Mouse (Mus musculus) thymus, postnatal 4 days (tissue): ENCODE results near the gene H2afy.

ENCODE experiments used
- DNase-seq: peaks from one replicate; pipeline ENCODE4 v3.0.0; 2021

The H2afy gene

DNA sequence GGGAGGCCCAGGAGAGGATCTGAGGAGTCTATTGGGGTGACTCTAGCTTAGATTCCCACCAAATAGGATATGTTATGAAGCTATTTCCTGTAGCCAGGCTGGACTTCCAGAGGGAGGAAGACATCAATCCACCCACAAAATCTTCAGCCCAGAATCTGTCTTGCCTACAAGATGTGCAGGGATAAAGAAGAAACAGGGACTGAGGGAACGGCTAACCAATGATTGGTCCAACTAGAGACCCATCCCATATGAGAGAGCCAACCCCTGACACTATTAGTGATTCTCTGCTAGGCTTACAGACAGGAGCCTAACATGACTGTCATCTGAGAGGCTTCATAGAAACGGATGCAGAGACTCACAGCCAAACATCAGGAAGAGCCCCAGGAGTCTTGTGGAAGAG lies 7.9 kb upstream of the H2afy start:
- no peak for DNase-seq

DNA sequence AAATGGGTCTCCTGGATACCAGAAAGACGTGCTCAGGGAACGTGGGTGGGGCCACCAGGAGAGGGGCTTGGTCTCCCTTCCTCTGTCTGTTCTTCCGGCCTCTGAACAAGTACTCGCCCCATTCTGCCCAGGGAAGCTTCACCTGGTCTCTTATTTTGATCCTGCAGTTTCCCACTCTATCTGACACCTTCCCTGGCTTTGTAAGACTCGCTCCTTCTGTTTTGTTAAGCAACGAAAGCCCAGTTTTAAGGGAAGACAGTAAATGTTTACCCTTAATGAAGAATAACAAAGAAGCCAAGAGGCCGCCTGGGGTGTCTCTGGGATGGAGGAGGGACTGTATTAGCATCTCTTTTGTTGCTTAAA lies 7.0 kb upstream of the H2afy start:
- DNase-seq: no peak

- no peak for DNase-seq
Observed at GRCm38 (mm10) chr13:56142382-56143150, 6.4 kb upstream of the H2afy start.

DNA sequence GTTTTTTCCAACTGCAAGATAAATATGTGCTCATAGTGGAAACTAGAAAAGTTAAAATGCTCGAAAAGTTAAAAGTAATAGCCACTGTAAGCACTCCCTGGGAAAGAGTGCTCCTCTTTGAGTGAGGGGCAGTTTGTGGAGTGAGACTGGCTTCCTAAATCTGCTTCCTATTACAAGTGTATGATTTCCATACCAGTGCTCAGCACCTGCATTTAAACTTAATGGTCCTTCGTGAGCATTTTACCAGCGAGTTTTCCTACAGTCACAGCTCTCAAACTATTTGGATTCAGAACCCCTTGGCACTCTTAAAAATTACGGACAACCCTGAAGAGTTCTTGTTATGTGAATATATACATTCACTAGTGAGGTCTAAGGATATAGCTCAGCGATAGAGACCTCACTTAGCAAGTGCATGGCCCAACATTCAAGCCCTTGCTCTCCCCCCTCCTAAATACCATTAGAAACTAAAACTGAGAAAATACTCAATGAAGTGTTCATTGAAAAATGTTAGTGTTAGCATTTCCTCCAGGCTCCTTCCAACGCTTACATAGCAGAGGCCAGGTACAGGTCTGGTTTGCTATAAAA lies 3.1 kb upstream of the H2afy start:
- DNase-seq: no peak

DNA sequence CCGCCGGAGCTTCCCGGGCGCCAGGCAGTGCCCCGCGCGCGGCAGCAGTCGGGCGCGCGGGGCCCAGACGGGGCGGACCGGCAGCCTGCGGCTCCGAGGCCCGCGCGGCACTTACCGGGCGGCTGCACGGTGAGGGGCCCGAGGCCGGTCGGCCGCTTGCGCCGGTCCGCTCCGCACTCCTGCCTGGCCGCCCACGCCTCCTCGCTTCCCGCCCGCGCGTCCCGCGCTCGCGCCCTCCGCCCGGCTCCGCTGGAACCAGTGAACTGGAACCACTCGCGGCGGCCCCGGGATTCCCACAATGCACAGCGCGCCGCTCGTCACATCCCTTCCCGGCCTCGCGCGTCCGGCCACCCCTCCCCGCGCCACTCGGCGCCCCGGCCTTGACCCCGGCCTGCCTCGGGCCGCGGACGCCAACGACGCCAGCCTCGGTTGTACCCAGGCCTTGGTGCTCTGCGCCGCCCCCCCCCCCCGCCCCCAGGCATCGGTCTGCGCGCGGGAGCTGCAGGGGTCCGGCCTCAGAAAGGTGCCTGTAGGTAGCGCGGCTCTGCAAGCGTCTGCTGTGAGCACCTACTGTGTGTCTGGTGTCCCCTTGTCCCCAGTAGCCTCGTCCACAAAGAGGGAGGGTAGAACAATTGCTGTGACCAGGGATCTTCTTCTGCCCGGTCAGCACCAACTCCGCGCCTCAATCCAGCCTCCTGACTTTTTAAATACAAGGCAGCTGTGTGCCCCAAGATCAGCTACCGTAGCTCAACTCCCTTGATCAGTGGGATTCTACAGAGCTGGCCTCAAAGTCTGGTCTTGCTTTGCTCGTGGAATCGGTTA lies 719 bp downstream of the H2afy start:
- DNase-seq: peak; percentile 91

- DNase-seq: peak; percentile 71
Observed at GRCm38 (mm10) chr13:56134631-56135181, 1.5 kb downstream of the H2afy start.

GRCm38 (mm10) chr13:56134031-56134430 lies 2.1 kb downstream of the H2afy start:
- no peak for DNase-seq

DNA sequence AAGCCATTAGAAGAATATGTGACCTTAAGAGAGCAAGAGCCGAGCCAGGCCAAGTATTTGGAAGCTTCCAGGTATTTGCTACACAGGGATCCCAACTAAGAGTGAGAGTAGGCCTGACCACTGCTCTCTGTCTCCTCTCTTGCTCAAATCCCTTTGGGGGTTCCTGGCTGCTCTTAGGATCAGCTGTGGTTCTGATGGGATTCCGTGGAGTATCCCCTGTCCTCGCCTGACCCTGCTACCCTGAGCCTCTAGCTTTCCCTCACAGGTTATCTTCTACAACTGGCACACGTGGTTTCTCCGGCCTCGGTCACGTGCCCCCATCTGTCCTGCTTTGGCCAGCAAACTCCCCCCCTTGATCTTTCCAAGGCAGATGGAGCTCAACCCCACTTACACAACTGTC lies 3.2 kb downstream of the H2afy start:
- DNase-seq: no peak

GRCm38 (mm10) chr13:56132326-56132936 lies 3.7 kb downstream of the H2afy start:
- DNase-seq: peak; percentile 64

DNA sequence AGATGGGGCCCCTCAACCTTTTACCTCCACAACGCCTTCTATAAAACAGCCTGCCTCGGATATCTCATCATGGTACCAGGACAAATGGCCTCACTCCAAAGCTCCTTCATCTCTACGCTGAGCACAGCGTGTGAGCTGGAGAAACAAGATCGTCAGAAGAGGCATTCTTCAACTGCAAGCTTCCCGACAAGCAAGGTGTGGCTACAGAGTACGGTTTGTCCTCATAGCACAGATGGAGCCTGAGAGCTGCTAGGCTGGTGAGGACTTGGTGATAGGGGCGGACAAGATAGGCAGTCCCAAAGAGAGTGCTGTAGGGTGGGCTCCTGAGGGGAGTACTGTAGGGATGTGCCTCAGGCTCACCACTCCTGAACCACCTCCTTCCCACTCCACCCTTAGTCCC lies 5.6 kb downstream of the H2afy start:
- DNase-seq: peak; percentile 50

DNA sequence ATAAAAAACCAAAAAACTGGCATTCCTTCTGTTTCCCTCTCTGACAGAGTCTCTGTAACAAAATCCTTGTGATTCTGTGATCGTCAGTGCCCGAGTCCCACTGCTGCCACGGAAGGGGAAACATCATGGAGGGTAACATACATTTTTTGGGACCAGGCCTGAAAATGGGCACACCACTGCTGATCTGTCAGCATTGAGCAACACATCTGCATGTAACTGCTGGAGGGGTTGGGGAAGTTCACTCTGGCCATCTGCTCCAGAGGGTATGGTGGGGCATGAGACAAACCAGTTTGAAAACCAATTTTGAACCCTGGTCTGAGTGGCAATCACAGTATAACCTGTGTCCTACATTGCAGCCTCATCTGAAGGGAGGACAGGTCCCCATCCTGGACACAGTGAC lies 6.6 kb downstream of the H2afy start:
- no peak for DNase-seq

DNA sequence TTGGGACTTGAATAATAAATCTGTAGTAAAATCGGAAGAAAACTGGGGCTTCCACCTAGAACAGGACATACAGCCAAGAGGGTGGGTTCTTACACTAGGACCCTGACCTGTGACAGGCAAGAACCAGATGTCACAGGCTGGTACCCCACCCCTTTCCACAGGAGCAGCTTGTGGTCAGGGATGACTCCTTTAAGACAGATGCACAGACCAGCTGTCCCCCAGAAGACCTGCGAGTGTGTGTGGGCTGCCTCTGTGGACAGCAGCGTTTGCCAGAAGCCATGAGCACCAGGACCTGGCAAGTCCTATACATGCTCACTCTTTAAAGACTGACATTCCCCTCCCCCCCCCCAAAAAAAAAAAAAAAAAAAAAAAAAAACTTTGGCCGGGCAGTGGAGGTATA lies 7.1 kb downstream of the H2afy start:
- DNase-seq: no peak

DNA sequence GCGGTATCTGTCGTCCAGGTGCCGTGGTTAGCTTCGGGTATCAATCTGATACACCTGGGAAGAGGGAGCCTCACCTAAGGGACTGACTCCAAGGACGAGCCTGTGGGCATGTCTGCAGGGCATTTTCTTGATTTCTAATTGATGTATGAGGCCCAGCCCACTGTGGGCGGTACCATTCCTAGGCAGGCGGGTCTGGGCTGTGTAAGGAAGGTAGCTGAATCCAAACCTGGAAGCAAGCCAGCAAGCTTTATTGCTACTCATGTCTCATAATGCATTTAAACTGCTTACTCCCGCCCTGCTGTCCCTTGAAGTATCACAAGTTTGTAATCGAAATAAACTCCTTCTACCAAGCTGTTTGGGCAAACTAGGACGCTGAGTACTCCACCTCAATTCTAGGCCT lies 10.5 kb downstream of the H2afy start:
- no peak for DNase-seq

- no peak for DNase-seq
Observed at GRCm38 (mm10) chr13:56123075-56123474, 13.1 kb downstream of the H2afy start.

- DNase-seq: no peak
Observed at GRCm38 (mm10) chr13:56117991-56118765, 18.0 kb downstream of the H2afy start.

DNA sequence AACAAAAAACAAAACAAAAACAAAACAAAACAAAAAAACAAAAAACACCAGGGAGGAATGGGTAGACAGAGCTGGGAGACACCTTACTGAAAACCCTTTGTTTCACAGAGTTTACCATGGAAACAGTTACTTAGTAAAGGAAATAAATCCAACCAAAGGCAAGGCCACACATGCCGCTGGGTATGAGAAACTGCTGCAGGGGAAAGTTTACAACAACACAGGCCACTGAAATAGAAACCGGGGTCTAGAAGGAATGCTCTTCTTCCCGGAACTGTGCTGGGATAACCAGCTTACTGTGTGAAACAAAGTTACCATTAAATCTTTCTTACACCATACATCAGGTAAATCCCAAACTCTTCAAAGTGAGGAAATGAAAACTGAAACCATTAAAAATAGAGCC lies 20.3 kb downstream of the H2afy start:
- DNase-seq: no peak

- DNase-seq: no peak
Observed at GRCm38 (mm10) chr13:56115386-56115785, 20.8 kb downstream of the H2afy start.

DNA sequence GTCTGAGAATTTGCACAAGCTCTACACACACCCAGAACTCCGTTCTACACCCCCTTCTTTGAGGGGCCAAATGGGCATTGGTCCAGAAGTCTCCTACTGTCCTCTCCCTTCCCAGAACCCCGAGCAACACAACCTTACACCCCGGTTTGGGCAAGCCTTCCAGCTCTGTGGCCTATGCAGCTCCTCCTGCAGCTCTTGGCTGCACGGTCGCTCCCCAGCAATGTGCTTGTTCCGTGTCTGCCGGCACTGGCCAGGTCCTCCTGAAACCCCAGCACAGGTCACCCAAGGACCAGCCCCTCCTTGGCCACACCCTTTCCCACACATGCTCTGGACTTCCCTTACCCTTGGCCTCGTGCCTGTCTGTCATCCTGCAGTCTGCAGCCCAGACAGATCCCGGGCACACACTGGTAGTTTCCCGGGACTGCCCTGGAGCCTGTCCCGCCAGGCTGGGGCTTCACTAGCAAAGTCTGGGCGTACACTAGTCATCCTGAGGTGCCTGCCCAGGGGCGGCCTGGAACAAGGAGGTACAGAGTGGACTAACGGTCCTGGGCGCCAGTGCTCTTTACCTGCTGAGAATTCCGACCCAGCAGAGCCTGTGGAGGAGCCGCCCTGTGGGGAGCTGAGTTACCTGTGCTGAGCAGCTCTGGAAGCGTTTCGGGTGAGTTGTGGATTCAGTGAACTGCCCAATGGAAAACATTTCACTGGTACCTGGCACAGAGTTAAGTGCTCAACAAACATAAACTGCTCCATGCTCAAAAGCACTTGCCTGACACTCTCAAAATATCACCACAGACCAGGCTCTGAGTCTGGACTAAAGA lies 22.5 kb downstream of the H2afy start:
- no peak for DNase-seq

- DNase-seq: no peak
Observed at GRCm38 (mm10) chr13:56112980-56113379, 23.2 kb downstream of the H2afy start.

DNA sequence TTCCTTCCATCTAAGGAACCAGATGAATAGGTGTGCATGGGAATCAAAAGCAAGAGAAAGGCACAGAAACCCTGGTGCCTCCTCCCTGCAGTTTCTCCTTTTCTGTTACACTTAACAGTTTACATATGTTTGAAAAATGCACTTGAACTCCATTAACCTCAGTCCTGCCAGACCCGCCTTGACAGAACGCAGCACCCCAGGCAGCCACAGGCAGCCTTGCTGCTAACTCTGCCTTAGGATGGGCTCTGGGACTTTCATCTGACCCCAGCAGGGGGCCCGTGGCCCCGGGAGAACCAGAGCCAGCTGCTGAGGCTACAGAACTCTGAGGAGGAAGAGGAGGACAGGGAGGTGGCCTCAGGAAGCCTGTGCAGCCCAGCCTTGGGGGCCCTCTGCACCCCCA lies 23.7 kb downstream of the H2afy start:
- peak; percentile 44 for DNase-seq

DNA sequence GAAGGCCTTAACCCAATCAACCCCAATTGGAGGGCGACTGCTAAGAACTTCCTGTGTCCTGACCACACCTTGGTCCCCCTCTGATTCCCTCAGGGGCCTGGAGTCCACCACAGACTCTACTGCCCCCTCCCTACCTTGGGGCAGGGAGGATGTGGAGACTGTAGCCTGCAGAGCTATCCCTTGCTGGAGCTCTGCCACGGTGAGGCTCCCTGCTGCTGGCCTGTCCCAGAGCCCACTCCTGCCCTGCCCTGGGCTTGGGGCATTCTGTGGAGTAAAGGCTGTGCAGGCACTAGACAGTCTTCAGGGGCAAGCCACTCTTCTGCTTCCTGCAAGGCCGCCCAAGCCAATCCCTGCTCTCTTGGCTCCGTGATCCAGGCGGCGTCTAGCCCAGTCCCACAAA lies 24.6 kb downstream of the H2afy start:
- DNase-seq: no peak
